12 mouse cellular contexts compared by ENCODE assay signal in genomic region chr2:30667468-30667867, GRCm38 (mm10).
A peak's percentile ranks its signal among the peaks of the same experiment; 100 is the strongest.
DNase-seq lines count a peak whose midpoint lies in the region; ATAC-seq and TF ChIP-seq lines count a peak whose summit lies in the region.
"Had no signal": no experiment of that assay in that cellular context is flagged by ENCODE, and none has a peak within 500 bp of the region (broad histone marks: within the 10 kb centered on the region; RNA-seq: fewer than 3 reads in every experiment).

No protein-coding gene starts in this region.

- no peak for TF ChIP-seq CTCF in lung, embryonic 14.5 days (IDR thresholded peaks at IDR 0.05; ENCODE audit: low read depth)
- TF ChIP-seq CTCF in forebrain, postnatal 0 days (IDR thresholded peaks at IDR 0.05; ENCODE audit: low read depth), result no peak

- H3K4me1 ChIP-seq in lung, embryonic 14.5 days (ENCODE audit: insufficient read depth), result peaks cover 18% of the 10 kb centered on the region
- H3K4me1 ChIP-seq in forebrain, postnatal 0 days (ENCODE audit: insufficient read depth), result peaks cover 6% of the 10 kb centered on the region; the same call in 1 of the 2 replicates
- peaks cover 52% of the 10 kb centered on the region for H3K4me1 ChIP-seq in hindbrain, embryonic 12.5 days
- H3K4me1 ChIP-seq in neural tube, embryonic 14.5 days (ENCODE audit: control insufficient read depth, insufficient read depth, low read length), result peaks cover 11% of the 10 kb centered on the region

- H3K4me3 ChIP-seq in lung, embryonic 14.5 days (ENCODE audit: low read depth, low read length), result no peak overlapping the region
- no peak overlapping the region for H3K4me3 ChIP-seq in forebrain, postnatal 0 days (ENCODE audit: low read depth, low read length)
- H3K4me3 ChIP-seq in hindbrain, embryonic 12.5 days, result no peak overlapping the region
- no peak overlapping the region for H3K4me3 ChIP-seq in neural tube, embryonic 14.5 days (ENCODE audit: low read depth, low read length)
- H3K4me3 ChIP-seq: limb, embryonic 15.5 days had no signal

- H3K4me2 ChIP-seq in lung, embryonic 14.5 days, result no peak overlapping the region
- no peak overlapping the region for H3K4me2 ChIP-seq in forebrain, postnatal 0 days (ENCODE audit: low read depth)
- H3K4me2 ChIP-seq in hindbrain, embryonic 12.5 days (replicated peaks), result no peak overlapping the region; the same call in 1 of the 2 replicates
- H3K4me2 ChIP-seq in neural tube, embryonic 14.5 days (ENCODE audit: low read depth, low read length), result no peak overlapping the region
- H3K4me2 ChIP-seq: limb, embryonic 15.5 days had no signal

- no peaks in the 10 kb centered on the region for H3K36me3 ChIP-seq in lung, embryonic 14.5 days (ENCODE audit: insufficient read depth)
- no peaks in the 10 kb centered on the region for H3K36me3 ChIP-seq in forebrain, postnatal 0 days (ENCODE audit: insufficient read depth)
- no peaks in the 10 kb centered on the region for H3K36me3 ChIP-seq in hindbrain, embryonic 12.5 days
- no peaks in the 10 kb centered on the region for H3K36me3 ChIP-seq in neural tube, embryonic 14.5 days (ENCODE audit: control insufficient read depth, insufficient read depth, low read length)
- H3K36me3 ChIP-seq: limb, embryonic 15.5 days had no signal

- 12% methylated on average over 8 of the region's 8 CpGs for WGBS in lung, embryonic 14.5 days
- 9% methylated on average over 8 of the region's 8 CpGs for WGBS in forebrain, postnatal 0 days
- 6% methylated on average over 8 of the region's 8 CpGs for WGBS in hindbrain, embryonic 12.5 days
- WGBS in neural tube, embryonic 14.5 days, result 6% methylated on average over 8 of the region's 8 CpGs

- ATAC-seq in lung, embryonic 14.5 days (ENCODE audit: insufficient read depth), result peak; percentile 33; the same call in 1 of the 2 replicates
- ATAC-seq in forebrain, postnatal 0 days, result peak; percentile 50; the same call in 1 of the 2 replicates
- ATAC-seq in hindbrain, embryonic 12.5 days (ENCODE audit: low FRiP score), result peak; percentile 82
- peak; percentile 39; the same call in 1 of the 2 replicates for ATAC-seq in neural tube, embryonic 14.5 days (ENCODE audit: low read depth)
- ATAC-seq in monocyte, adult 5-6 weeks (replicated peaks; ENCODE audit: insufficient number of reproducible peaks, low FRiP score, low TSS enrichment, poor library complexity, severe bottlenecking), result no peak

- H3K27me3 ChIP-seq in lung, embryonic 14.5 days (ENCODE audit: insufficient read depth, low read length), result no peaks in the 10 kb centered on the region
- no peaks in the 10 kb centered on the region for H3K27me3 ChIP-seq in forebrain, postnatal 0 days (ENCODE audit: insufficient read depth, low read length)
- no peaks in the 10 kb centered on the region for H3K27me3 ChIP-seq in hindbrain, embryonic 12.5 days
- H3K27me3 ChIP-seq in neural tube, embryonic 14.5 days (ENCODE audit: control insufficient read depth, insufficient read depth, low read length), result no peaks in the 10 kb centered on the region
- H3K27me3 ChIP-seq: limb, embryonic 15.5 days had no signal

- DNase-seq in lung, embryonic 14.5 days, result peak; percentile 62
- no peak for DNase-seq in lung, postnatal 10 days
- no peak for DNase-seq in forebrain, postnatal 0 days
- DNase-seq in frontal cortex, postnatal 25 days (ENCODE audit: low spot score in 2 of 2), result no peak
- no peak for DNase-seq in adrenal gland, adult 8-10 months
- DNase-seq: adrenal gland, postnatal 14 days; kidney, postnatal 4 days; thymus, postnatal 4 days had no signal

- H3K9me3 ChIP-seq in lung, embryonic 14.5 days (ENCODE audit: low read depth, low read length), result no peaks in the 10 kb centered on the region
- H3K9me3 ChIP-seq in forebrain, postnatal 0 days (ENCODE audit: low read length), result no peaks in the 10 kb centered on the region
- no peaks in the 10 kb centered on the region for H3K9me3 ChIP-seq in hindbrain, embryonic 12.5 days (replicated peaks)
- no peaks in the 10 kb centered on the region for H3K9me3 ChIP-seq in neural tube, embryonic 14.5 days (ENCODE audit: control insufficient read depth, low read length)
- H3K9me3 ChIP-seq: limb, embryonic 15.5 days had no signal

- H3K27ac ChIP-seq in lung, embryonic 14.5 days (ENCODE audit: low read depth), result peak overlapping the region; percentile 72; the same call in 1 of the 2 replicates
- peak overlapping the region; percentile 29; the same call in 1 of the 2 replicates for H3K27ac ChIP-seq in forebrain, postnatal 0 days (ENCODE audit: low read depth, low read length)
- peak overlapping the region; percentile 96 for H3K27ac ChIP-seq in hindbrain, embryonic 12.5 days
- H3K27ac ChIP-seq in neural tube, embryonic 14.5 days (ENCODE audit: low read depth, low read length), result peak overlapping the region; percentile 73
- H3K27ac ChIP-seq: limb, embryonic 15.5 days had no signal

- no peak overlapping the region for H3K9ac ChIP-seq in lung, embryonic 14.5 days
- no peak overlapping the region for H3K9ac ChIP-seq in forebrain, postnatal 0 days
- H3K9ac ChIP-seq in hindbrain, embryonic 12.5 days, result peak overlapping the region; percentile 43
- H3K9ac ChIP-seq in neural tube, embryonic 14.5 days (replicated peaks; ENCODE audit: low read depth, low read length), result no peak overlapping the region; the same call in 1 of the 2 replicates
- H3K9ac ChIP-seq: limb, embryonic 15.5 days had no signal

Comparison
In these comparisons a context has a peak if more than half of its experiments do, and no peak if none do; other contexts are left out.
1. H3K27ac ChIP-seq: peak in every context shown above with its lines; median percentile 96 in hindbrain, embryonic 12.5 days; 73 in neural tube, embryonic 14.5 days; 72 in lung, embryonic 14.5 days; 29 in forebrain, postnatal 0 days.